Mouse (Mus musculus) spleen, postnatal 36 days (tissue): Measurements from ENCODE around the gene 1110008P14Rik.
A peak's percentile ranks its signal among the peaks of the same experiment; 100 is the strongest.

Experiments used
- DNase-seq, 2 experiments: peaks; one replicate each; pipeline ENCODE4 v3.0.0; 2022; ENCODE audit warnings: low spot score in 2 of 2, mixed read lengths in 1 of 2

The 1110008P14Rik gene

DNA sequence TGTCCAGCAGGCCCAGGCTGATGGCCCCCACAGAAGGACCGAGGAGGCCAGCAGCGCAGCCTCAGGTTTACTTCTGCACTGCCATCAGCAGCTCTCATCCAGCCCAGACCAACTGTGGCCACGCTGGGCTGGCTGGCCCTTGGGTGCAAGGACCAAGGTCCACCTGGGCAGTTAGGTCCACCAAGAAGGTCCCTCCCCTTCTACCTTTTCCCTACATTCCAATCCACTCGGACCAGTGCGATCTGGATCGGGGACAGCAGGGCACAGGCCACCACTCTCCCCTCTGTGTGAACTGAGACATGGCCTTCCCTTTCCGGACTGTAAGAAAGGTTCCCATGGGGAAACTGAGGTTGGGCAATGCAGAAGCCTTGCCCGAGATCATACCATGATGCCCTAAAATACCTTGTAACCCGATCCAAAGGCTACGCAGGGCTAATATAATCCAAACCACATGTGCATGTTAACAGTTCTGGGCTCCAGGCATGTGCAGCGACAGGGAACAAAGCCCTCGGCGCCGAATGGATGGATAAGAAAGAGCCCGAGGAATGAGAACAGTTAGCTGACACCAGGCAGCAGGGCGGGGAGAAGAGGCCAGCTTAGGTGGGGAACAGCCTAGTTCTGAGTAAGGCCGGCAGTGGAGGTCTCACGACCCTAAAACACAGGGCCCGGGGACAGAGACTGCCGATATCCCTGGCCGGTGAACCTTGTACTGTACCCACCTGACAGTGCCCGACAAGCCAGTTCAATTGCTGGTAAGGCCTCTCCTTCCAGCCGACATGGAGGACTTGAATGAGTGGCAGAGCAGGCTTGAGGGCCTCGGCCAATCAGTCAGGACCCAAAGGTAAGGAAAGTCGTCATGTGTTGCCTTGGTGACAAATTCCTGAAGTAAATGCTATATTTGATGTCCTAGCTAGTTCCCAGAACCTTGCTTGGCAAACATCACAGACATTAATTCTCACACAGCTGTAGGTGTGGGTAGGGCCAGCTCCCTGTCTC lies 27.0 kb upstream of the 1110008P14Rik start:
- no peak for DNase-seq

DNA sequence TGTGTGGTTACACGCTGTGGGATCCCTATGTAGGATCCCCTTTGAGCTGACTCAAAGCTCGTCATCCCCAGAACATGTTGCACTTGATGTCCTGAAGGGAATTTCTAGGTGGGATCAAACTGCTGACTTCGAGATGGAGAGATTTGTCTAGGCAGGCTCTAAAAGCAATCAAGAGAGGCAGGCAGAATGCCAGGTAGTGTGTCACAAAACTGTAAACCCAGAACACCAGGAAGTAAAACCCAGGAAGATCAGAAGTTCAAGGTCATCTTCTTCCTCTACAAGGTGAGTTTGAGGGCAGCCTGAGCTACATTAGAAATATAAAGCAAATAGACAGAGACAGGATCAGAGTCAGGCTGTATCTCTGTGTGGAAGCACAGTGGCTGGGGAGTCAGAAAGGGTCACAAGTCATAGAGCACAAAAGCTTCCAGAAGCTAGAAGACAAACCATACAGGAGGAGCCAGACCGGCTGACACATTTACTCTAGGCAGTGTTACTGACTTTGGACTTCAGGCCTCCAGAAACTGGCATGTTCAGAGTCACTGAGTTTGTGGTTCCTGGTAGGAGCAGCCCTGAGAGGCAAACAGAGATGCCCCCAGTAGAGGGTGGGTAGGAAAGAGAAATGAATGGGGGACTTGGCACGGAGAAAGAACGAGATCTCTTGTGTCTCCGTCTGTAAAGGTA lies 25.5 kb upstream of the 1110008P14Rik start:
- no peak for DNase-seq

- peak; percentile 85 to 93 for DNase-seq
Measured at GRCm38 (mm10) chr2:32404663-32405062, 22.9 kb upstream of the 1110008P14Rik start.

DNA sequence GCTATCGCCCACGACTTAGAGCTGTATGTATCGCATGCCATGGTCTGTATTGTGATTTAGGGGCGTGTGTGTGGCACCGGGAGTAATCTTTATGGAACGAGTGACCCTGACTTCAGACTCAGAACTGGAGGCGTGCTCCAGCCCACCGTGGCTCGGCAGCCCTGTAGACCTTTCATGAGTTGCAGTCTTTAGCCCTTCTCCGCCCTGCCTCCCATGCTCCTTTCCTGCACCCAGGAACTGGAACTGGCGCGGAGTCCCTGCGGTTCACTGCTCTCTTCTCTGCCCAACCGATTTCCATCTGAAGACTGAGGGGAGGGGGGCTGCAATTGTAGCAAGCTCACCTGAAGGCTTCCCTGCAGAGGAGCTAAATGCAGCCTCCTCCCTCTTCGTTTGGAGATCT lies 15.0 kb upstream of the 1110008P14Rik start:
- no peak for DNase-seq

- peak; percentile 88 to 89 for DNase-seq
Measured at GRCm38 (mm10) chr2:32395946-32396621, 14.3 kb upstream of the 1110008P14Rik start.

DNA sequence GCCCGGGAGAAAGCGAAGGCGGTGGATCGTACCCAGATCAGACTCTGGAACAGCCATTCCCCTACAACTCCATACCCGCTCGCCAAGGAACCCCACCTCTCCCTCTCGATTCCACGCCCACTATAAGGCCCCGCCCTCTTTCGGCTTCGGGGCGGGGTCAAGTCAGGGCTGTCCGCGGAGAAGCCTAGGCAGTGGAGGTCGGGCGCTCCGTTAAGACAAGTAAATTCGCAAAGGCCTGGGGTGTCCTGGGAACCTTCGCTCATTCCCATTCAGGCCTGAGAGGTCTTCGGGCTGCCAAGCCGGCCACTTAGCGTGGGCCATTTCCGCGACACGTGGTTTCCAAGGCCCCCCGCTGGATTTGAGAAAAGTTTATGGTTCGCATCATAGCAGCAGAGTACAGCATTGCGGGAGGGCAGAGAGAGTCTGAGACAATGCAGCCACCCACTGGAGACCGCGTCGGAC lies 13.8 kb upstream of the 1110008P14Rik start, which contains the start of gene Ptges2:
Ptges2 (plus strand) TSS at position 413 of the 462 bp plus-strand sequence.
- peak; percentile 86 to 91 for DNase-seq

DNA sequence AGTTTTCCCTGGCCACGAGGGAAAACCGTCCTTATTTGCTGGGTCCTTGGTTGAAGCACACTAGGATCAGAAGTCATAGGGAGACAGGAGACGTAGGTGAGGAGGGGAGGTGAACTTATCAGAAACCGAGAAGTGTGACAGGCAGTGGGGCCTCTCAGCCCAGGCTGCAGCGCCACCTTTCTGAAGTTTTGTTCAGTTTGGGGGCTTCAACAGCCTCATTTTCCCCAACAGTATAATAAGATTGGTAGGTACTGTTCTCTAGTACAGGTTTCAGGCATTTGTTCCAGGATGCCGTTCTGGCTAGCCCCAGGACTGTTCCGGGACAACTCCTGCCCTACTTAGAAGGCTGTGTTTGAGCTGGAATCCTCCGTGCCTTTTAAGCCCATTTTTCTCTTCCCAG lies 13.2 kb upstream of the 1110008P14Rik start:
- DNase-seq, result peak; percentile 46 to 51

DNA sequence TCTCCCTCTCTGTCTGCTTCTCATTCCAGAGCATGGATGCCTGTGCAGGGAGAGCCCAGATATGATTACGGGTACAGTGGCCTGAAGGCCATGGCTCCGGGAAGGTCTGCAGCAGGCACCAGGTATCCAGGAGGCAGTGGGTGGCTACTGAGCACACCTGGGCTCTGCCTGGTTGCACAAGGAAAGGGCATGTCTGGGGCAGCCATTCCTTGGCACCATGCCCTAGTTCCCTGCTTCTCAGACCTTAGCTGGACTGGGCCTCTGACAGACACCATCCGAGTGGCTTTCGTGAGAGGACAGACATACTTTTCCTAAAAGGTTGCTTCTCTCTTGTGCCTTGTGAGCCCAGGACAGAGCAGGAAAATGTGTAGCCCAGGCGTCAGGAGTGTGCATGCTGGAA lies 10.3 kb upstream of the 1110008P14Rik start:
- no peak for DNase-seq

DNA sequence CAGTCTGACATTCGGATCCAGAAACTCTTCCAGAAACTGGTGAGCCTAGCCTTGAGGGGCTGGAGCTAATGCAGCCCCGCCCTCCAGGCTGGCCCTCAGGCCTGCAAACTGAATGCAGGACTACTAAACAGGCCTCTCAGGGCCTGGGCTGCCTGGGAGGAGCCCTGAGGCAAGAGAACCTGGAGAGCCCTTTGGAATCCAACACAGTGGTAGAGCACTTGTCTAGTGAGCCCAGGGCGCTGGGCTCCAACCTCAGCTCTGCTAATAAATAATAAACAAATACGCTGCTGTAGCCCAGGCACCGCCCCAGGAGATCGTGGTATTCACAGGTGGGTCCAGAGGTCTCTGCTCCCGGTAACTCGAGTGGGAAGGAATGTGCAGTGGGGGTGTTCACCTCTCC lies 9.1 kb upstream of the 1110008P14Rik start:
- DNase-seq, result no peak

DNA sequence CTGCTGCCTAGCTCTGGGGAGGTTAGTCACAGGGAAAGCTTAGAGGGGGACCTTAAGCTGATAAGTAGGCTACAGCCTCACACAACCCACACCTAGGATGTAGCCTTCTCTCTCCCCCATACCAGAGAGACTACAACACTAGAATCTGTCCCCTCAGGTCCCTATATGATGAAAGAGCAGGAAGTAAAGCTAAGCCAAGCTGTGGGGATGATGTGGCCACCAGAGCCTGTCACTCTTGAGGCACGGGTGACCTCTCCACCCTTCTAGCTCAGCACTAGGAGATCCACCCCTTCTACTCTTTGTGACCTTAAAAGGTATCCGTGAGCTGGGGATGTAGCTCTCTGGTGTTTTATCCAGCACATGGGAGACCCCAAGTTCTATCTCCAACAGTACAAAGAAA lies 7.4 kb upstream of the 1110008P14Rik start:
- no peak for DNase-seq

- DNase-seq, result no peak
Measured at GRCm38 (mm10) chr2:32387706-32388490, 6.2 kb upstream of the 1110008P14Rik start, which contains the start of gene Lcn2. Lcn2 (minus strand) TSS chr2:32388252.

DNA sequence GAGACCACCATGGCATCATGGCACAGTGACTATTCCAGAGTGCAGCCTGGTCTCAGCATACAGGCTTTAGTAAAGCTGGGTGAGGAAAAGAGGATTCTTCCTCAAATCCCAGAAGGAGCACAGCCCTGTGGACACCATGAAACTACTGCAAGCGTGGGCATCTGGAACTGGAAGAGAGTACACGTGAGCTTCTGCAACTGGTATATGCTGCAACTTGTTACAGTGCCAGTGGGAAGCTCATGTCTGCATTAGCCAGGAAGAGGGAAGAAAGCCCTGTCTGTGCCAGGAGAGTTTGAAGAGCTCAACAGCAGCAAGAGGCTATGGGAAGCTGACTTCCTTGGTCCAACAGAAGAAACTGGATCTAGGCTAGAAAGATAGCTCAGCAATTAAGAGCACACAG lies 951 bp upstream of the 1110008P14Rik start:
- DNase-seq, result no peak

- peak in 1 of 2 experiments; percentile 32 for DNase-seq
Measured at GRCm38 (mm10) chr2:32381141-32381774, 480 bp downstream of the 1110008P14Rik start.

DNA sequence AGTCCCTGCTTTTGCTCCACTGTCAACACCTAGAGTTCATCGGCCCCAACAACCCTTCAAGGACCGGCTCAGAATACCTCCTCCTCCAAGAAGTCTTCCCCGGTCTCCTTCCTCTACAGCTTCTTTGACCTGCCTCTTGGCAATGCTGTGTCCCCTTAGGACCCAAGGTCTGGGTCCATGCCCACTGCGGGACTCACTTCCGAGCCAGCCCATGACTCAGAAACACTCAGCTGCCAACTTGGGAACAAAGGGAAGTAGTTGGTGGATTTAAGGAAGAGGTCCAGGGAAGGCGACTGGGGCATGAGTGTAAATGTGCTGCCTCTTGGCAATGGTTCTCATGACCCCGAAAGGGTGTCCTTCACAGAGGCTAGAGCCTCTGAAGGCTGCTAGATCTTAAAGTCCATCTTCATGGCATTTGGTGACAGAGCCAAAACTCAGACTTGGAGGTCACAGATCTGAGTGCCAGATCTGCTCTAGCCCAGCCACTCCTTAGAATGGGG lies 1.7 kb downstream of the 1110008P14Rik start:
- DNase-seq, result no peak

DNA sequence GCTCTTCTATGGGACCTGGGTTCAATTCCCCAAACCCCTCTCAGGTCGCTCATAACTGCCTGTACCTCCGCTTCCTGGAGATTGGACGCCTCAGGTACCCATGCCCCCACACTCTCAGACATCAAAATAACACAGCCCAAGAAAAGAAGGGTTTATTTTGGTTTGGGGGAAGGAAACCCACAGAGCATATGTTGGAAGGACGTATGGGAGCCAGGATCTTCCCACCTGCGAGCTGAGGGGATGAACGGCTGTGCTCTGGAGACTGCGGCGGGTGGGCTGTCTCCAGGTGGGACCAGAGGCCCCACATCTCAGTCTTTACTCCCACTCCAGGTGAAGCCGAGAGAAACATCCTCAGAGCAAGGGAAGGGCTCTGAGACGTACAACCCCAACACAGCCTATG lies 4.8 kb downstream of the 1110008P14Rik start:
- DNase-seq, result no peak

DNA sequence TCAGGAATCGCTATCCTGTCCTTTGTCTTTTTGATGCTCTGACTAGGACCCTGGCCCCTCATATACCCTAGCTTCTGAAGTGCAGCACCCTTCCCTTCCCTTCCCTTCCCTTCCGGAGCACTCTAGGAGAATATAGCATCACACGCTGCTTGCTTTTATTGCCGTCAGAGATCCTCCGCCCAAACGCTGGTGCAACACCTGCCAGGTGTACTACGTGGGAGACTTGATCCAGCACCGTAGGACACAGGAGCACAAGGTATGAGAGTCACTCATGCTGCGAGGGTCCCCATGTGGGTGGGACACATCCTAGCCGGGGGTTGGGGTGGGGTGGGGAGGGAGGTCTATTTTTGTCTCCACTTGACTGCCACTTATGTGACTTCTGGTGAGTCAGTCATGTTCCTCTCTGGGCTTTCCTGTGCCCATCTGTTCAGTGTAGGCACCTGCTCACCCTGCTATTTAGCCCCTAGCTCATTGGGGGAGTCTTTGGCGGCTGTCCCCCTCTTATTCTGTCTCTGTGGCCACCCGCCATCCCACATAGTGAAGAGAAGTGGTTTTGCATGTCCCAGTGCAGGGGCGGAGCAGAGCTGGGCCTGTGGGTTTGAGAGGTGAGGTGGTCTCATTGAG lies 6.3 kb downstream of the 1110008P14Rik start:
- no peak for DNase-seq

DNA sequence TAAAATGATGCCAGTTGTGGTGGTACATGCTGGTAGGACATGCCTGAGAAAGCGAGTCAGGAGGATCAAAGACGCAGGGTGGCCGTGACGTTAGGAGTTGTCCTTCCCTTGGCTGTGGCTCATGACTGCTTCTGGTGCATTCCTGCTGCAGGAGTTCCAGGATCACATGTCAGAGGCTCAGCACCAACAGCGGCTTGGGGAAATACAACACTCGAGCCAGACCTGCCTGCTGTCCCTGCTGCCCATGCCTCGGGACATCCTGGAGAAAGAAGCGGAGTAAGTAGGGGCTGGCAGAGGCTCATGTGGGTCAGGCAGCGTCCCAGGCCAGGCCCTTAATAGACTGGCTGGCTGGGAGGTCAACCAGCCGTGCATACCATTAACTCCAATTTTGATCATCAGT lies 7.5 kb downstream of the 1110008P14Rik start:
- no peak for DNase-seq

DNA sequence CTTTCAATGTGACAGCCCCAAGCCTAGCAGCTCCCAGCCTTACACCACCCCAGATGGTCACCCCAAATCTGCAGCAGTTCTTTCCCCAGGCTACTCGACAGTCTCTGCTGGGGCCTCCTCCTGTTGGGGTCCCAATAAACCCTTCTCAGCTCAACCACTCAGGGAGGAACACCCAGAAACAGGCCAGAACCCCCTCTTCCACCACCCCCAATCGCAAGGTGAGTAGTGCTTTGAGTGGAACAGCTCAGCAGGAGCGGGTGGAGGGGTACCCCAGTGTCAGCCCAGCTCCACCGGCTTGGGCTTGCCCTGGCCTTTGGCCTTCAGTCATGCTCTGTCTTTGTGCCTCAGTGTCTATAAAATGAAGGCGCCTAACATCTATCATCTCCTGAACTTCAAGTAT lies 14.4 kb downstream of the 1110008P14Rik start:
- no peak for DNase-seq

GRCm38 (mm10) chr2:32364121-32364520 lies 17.6 kb downstream of the 1110008P14Rik start:
- no peak for DNase-seq
